Mouse (Mus musculus) embryonic facial prominence, embryonic 11.5 days (tissue): Measurements from ENCODE around the gene Smc3. TPM values are rescaled to one million over a fixed set of nuclear protein-coding genes. Genes with fewer than 3 reads are reported as not detected.
"Not testable (repeated sequence)": the region's sequence is repeated elsewhere in the genome, so short reads cannot be mapped to it uniquely, and the experiment has no call there.

Experiments
- ATAC-seq: fragments of 200-750 bp; cut with Nextera tagmentation; replicated peaks from 2 replicates; pipeline ENCODE4 v1.8.0; 2017; ENCODE audit warnings: low read depth; ENCODE audit not compliant: insufficient number of reproducible peaks, low FRiP score, low TSS enrichment
- DNase-seq: peaks from one replicate; pipeline ENCODE4 v3.0.0-alpha.2; 2015; ENCODE audit warnings: low spot score
- H3K27ac ChIP-seq: fragments of 300-500 bp; sonication (generic); replicated peaks from 2 replicates; pipeline ENCODE4 v1.5.1; 2014; ENCODE audit warnings: mild to moderate bottlenecking, low read depth, low read length, control low read depth
- H3K27me3 ChIP-seq: fragments of 300-500 bp; sonication (generic); 2 replicates; pipeline ENCODE4 v1.6.1; 2014; ENCODE audit warnings: mild to moderate bottlenecking, low read length, moderate library complexity, mixed read lengths; ENCODE audit not compliant: control insufficient read depth, insufficient read depth
- H3K36me3 ChIP-seq: fragments of 300-500 bp; sonication (generic); replicated peaks from 2 replicates; pipeline ENCODE4 v1.6.1; 2014; ENCODE audit warnings: low read depth, mild to moderate bottlenecking, low read length, moderate library complexity, mixed read lengths; ENCODE audit not compliant: control insufficient read depth, insufficient read depth
- H3K4me1 ChIP-seq: fragments of 300-500 bp; sonication (generic); 2 replicates; pipeline ENCODE4 v1.6.1; 2014; ENCODE audit warnings: low read length, mixed read lengths; ENCODE audit not compliant: control insufficient read depth, insufficient read depth
- H3K4me2 ChIP-seq: fragments of 300-500 bp; sonication (generic); 2 replicates; pipeline ENCODE4 v1.6.1; 2014; ENCODE audit warnings: low read depth, mild to moderate bottlenecking, control low read depth, low read length, moderate library complexity
- H3K4me3 ChIP-seq: fragments of 300-500 bp; sonication (generic); 2 replicates; pipeline ENCODE4 v1.5.1; 2014; ENCODE audit warnings: low read depth, low read length, control low read depth
- H3K9ac ChIP-seq: fragments of 300-500 bp; sonication (generic); replicated peaks from 2 replicates; pipeline ENCODE4 v1.6.1; 2014; ENCODE audit warnings: mild to moderate bottlenecking, control low read depth, low read length
- H3K9me3 ChIP-seq: fragments of 300-500 bp; sonication (generic); replicated peaks from 2 replicates; pipeline ENCODE4 v1.6.1; 2016; ENCODE audit warnings: mild to moderate bottlenecking, low read length, inconsistent platforms, mixed read lengths; ENCODE audit not compliant: control insufficient read depth
- WGBS: fragments of 180-500 bp; shearing (Covaris S2); extraction: QIAGEN DNeasy Blood & Tissue Kit; methylation state at CpG from one replicate; pipeline ENCODE4 v1.1.7; 2014; 5-methylcytosine and 5-hydroxymethylcytosine counted together
- polyA plus RNA-seq: library from polyadenylated mRNA; unstranded; fragments of >200 nt; fragmentation: Nextera tagmentation; extraction: Ambion mirVana; gene quantifications from 2 replicates; pipeline ENCODE4 v1.2.1, GENCODE M21; 2014

Smc3 gene
- polyA plus RNA-seq, 1 experiment from 2014 or later: 103 TPM

DNA sequence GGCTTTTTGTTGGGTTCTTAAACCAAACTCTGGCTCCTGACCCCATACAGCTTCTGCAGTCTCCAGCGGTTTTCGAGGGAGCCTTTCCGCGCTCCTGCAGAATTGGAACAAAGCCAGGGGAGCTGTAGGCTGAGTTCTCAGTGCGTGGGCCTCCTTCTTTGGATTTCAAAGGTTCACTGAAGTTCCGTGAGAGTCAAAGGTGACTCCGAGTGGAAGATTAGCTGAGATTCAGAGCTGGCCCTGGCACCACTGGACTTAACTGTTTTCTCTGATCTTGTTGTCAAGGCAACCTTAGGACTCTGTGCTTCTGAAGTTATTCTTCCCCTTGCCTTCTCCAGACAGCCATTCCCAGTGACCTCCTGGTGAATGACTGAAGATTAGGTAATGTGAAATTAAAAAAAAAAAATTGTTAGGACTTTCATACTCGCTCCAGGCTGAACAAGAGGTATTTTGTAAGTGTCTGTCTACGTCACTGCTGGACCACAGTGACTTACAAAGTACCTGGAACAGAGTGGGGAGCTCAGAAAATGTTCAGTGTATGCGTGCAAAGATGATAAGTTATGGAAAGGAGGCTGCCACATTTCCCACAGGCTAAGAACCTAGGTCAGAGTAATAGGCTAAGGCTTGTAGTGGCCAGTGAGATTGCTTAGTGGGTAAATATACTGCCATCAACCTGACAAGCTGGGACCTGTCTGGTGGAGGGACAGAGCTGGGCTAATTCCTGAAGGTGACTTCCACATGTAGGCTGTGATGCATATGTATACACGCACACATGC is 23.0 kb upstream of the Smc3 start:
- Histone ChIP-seq H3K4me1 (no peaks in the 10 kb centered on the region), H3K9ac (no peak overlapping the region), H3K36me3 (no peaks in the 10 kb centered on the region), H3K4me2 (no peak overlapping the region), H3K4me3 (no peak overlapping the region), H3K9me3 (no peaks in the 10 kb centered on the region), H3K27me3 (no peaks in the 10 kb centered on the region), H3K27ac (no peak overlapping the region)
- DNase-seq (no peak), ATAC-seq (no peak)
- WGBS: 69% methylated on average over 11 of the region's 11 CpGs

- 13% methylated on average over 8 of the region's 8 CpGs for WGBS
- Histone ChIP-seq H3K36me3 (no peaks in the 10 kb centered on the region), H3K27me3 (no peaks in the 10 kb centered on the region), H3K4me2 (no peak overlapping the region), H3K9me3 (no peaks in the 10 kb centered on the region), H3K4me3 (no peak overlapping the region), H3K4me1 (no peaks in the 10 kb centered on the region), H3K27ac (no peak overlapping the region), H3K9ac (no peak overlapping the region)
- peak; percentile 89 for DNase-seq
- ATAC-seq: peak; percentile 73; the same call in 1 of the 2 replicates
Observed at GRCm38 (mm10) chr19:53578597-53579252, 21.5 kb upstream of the Smc3 start.

- not testable (repeated sequence) for H3K4me2 ChIP-seq, H3K27me3 ChIP-seq, H3K27ac ChIP-seq, H3K4me3 ChIP-seq, DNase-seq, H3K9me3 ChIP-seq, ATAC-seq, H3K36me3 ChIP-seq, H3K9ac ChIP-seq, H3K4me1 ChIP-seq
- 85% methylated on average over 8 of the region's 8 CpGs for WGBS
Observed at GRCm38 (mm10) chr19:53580271-53580670, 19.9 kb upstream of the Smc3 start.

DNA sequence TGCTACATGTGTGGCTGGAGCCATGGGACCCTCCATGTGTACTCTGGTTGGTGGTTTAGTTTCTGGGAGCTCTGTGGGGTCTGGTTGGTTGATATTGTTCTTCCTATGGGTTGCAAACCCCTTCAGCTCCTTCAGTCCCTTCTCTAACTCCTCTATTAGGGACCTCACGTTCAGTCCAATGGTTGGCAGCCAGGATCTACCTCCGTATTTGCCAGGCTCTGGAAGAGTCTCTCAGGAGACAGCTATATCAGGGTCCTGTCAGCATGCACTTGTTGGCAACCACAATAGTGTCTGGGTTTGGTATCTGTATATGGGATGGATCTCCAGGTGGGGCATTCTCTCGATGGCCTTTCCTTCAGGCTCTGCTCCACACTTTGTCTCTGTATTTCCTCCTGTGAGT is 12.5 kb upstream of the Smc3 start:
- ATAC-seq, H3K4me3 ChIP-seq, H3K4me1 ChIP-seq, H3K9ac ChIP-seq, H3K36me3 ChIP-seq, DNase-seq, H3K9me3 ChIP-seq, H3K4me2 ChIP-seq, H3K27me3 ChIP-seq, H3K27ac ChIP-seq: not testable (repeated sequence)
- WGBS: 85% methylated on average over 3 of the region's 3 CpGs

DNA sequence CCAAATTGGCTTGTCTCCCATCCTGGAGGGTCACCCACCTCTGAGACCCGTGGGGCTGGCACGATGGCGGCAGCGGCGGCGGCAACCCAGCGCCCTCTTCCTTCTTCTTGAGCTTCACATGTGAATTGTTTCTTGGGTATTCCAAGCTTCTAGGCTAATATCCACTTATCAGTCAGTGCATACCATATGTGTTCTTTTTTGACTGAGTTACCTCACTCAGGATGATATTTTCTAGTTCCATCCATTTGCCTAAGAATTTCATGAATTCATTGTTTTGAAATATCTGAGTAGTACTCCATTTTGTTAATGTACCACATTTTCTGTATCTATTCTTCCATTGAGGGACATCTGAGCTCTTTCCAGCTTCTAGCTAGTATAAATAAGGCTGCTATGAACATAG is 11.2 kb upstream of the Smc3 start, which contains the start of gene Nutf2-ps1:
Nutf2-ps1 (minus strand) TSS at position 101 of the 400 bp plus-strand sequence.
- H3K27me3 ChIP-seq, H3K36me3 ChIP-seq, H3K9me3 ChIP-seq, H3K4me1 ChIP-seq, ATAC-seq, H3K9ac ChIP-seq, H3K4me2 ChIP-seq, DNase-seq, H3K4me3 ChIP-seq, H3K27ac ChIP-seq: not testable (repeated sequence)
- 96% methylated on average over 7 of the region's 7 CpGs for WGBS

DNA sequence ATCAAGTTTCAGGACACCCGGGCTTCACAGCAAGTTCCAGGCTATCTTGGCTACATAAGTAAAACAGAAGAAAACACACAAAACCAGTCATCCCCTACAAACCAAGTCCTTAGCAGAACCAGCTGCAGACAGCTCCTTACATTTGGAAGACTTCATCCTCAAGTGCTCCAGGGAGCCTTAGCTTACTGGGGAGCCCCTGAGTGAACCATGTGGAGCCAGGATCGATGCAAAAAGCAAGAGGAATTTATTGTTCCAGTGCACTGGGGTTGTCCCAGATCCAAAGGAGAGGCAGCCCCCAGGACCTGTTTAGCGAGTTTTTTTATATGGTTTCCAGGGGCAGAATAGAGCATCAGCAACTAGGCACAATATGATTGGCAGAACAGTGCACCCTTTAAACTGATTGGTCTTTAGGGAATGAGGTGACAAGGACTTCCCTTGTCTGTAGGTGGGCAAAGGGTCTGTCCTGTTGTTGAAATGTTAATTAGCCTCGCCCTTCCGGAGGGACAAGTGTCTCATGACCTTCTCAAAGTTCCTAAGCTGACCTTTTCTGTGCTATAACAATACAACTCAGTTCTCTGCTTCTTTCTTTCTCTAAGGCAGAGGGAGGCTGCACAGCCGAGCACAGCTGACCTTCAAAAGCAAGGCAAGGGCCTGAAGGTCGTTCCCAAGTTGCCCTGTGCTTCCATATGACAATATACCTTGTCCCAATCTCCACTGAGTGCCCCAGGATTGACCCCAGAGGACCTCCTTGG is 3.3 kb upstream of the Smc3 start:
- H3K9me3 ChIP-seq: no peaks in the 10 kb centered on the region
- WGBS: 67% methylated on average over 7 of the region's 7 CpGs
- H3K4me1 ChIP-seq: no peaks in the 10 kb centered on the region; the same call in 1 of the 2 replicates
- no peak for ATAC-seq
- H3K36me3 ChIP-seq: no peaks in the 10 kb centered on the region
- DNase-seq: no peak
- H3K4me3 ChIP-seq: no peak overlapping the region
- H3K27ac ChIP-seq: no peak overlapping the region
- no peaks in the 10 kb centered on the region for H3K27me3 ChIP-seq
- no peak overlapping the region for H3K9ac ChIP-seq
- no peak overlapping the region for H3K4me2 ChIP-seq

GRCm38 (mm10) chr19:53600549-53601362 is 558 bp downstream of the Smc3 start:
- Histone ChIP-seq H3K4me2 (peak overlapping the region; percentile 89), H3K36me3 (no peaks in the 10 kb centered on the region; the same call in 1 of the 2 replicates), H3K27ac (peak overlapping the region; percentile 89), H3K4me1 (no peaks in the 10 kb centered on the region; the same call in 1 of the 2 replicates), H3K4me3 (peak overlapping the region; percentile 99), H3K9ac (peak overlapping the region; percentile 96), H3K27me3 (no peaks in the 10 kb centered on the region), H3K9me3 (no peaks in the 10 kb centered on the region)
- ATAC-seq (peak; percentile 54), DNase-seq (peak; percentile 51)
- WGBS: under 1% methylated on average over 78 of the region's 82 CpGs
